Mouse (Mus musculus) midbrain, embryonic 14.5 days (tissue): ENCODE measurements at regions not wholly inside any gene's neighbourhood (a gene's known extent, or its start where the extent isn't known, plus 50 kb on each side); places are given as distances from the start of the nearest gene placed in this dataset.

Experiments
- ATAC-seq: fragments of 200-750 bp; cut with Nextera tagmentation; 2 replicates; pipeline ENCODE4 v1.8.0; 2017; ENCODE audit warnings: moderate number of reproducible peaks, moderate library complexity; ENCODE audit not compliant: low FRiP score, low TSS enrichment
- DNase-seq: peaks from one replicate; pipeline ENCODE4 v3.0.0-alpha.2; 2015
- H3K27ac ChIP-seq: fragments of 300-500 bp; sonication (generic); replicated peaks from 2 replicates; pipeline ENCODE4 v1.5.1; 2014; ENCODE audit warnings: mild to moderate bottlenecking, low read depth, low read length, moderate library complexity
- H3K27me3 ChIP-seq: fragments of 300-500 bp; sonication (generic); 2 replicates; pipeline ENCODE4 v1.6.1; 2014; ENCODE audit warnings: low read length, control low read depth, mixed read lengths; ENCODE audit not compliant: control insufficient read depth, insufficient read depth
- H3K36me3 ChIP-seq: fragments of 300-500 bp; sonication (generic); 2 replicates; pipeline ENCODE4 v1.6.1; 2014; ENCODE audit warnings: low read length, control low read depth; ENCODE audit not compliant: control insufficient read depth, insufficient read depth
- H3K4me1 ChIP-seq: fragments of 300-500 bp; sonication (generic); 2 replicates; pipeline ENCODE4 v1.6.1; 2014; ENCODE audit warnings: mild to moderate bottlenecking, antibody characterized with exemption, low read length, control low read depth; ENCODE audit not compliant: control insufficient read depth, insufficient read depth
- H3K4me2 ChIP-seq: fragments of 300-500 bp; sonication (generic); 2 replicates; pipeline ENCODE4 v1.6.1; 2014; ENCODE audit warnings: mild to moderate bottlenecking, low read length, moderate library complexity
- H3K4me3 ChIP-seq: fragments of 300-500 bp; sonication (generic); replicated peaks from 2 replicates; pipeline ENCODE4 v1.5.1; 2014; ENCODE audit warnings: low read depth, low read length
- H3K9ac ChIP-seq: fragments of 300-500 bp; sonication (generic); replicated peaks from 2 replicates; pipeline ENCODE4 v1.6.1; 2014; ENCODE audit warnings: mild to moderate bottlenecking, low read length, moderate library complexity
- H3K9me3 ChIP-seq: fragments of 300-500 bp; sonication (generic); 2 replicates; pipeline ENCODE4 v1.6.1; 2016; ENCODE audit warnings: low read length, control low read depth, mixed read lengths; ENCODE audit not compliant: control insufficient read depth
- WGBS: fragments of 180-500 bp; shearing (Covaris S2); extraction: QIAGEN DNeasy Blood & Tissue Kit; methylation state at CpG from one replicate; pipeline ENCODE4 v1.1.7; 2014; 5-methylcytosine and 5-hydroxymethylcytosine counted together

- no peaks in the 10 kb centered on the region for H3K9me3 ChIP-seq
- no peak overlapping the region for H3K4me3 ChIP-seq
- no peak overlapping the region for H3K4me2 ChIP-seq
- no peak for ATAC-seq
- no peaks in the 10 kb centered on the region for H3K4me1 ChIP-seq
- no peaks in the 10 kb centered on the region for H3K27me3 ChIP-seq
- 59% methylated on average over 8 of the region's 8 CpGs for WGBS
- H3K36me3 ChIP-seq, result no peaks in the 10 kb centered on the region
- no peak for DNase-seq
- no peak overlapping the region for H3K9ac ChIP-seq
- H3K27ac ChIP-seq, result no peak overlapping the region
These were observed 81.8 kb upstream of the Pcgf5 start for GRCm38 (mm10) chr19:36266346-36266745.

- no peak overlapping the region for H3K27ac ChIP-seq
- no peak overlapping the region for H3K4me3 ChIP-seq
- no peaks in the 10 kb centered on the region for H3K27me3 ChIP-seq
- no peaks in the 10 kb centered on the region for H3K9me3 ChIP-seq
- no peak overlapping the region for H3K9ac ChIP-seq
- no peak overlapping the region for H3K4me2 ChIP-seq
- DNase-seq (no peak), ATAC-seq (no peak)
- no peaks in the 10 kb centered on the region for H3K4me1 ChIP-seq
- no peaks in the 10 kb centered on the region for H3K36me3 ChIP-seq
- 17% methylated on average over 3 of the region's 3 CpGs for whole genome bisulfite sequencing
These were observed 74.6 kb upstream of the Pcgf5 start for GRCm38 (mm10) chr19:36273466-36273865.

- no peak for DNase-seq
- ATAC-seq, result no peak
- WGBS, result 92% methylated on average over 4 of the region's 4 CpGs
These were observed 62.6 kb upstream of the Pcgf5 start for GRCm38 (mm10) chr19:36285465-36285864.

GRCm38 (mm10) chr19:36290778-36291177, 57.3 kb upstream of the Pcgf5 start:
- no peaks in the 10 kb centered on the region for H3K36me3 ChIP-seq
- no peak overlapping the region for H3K4me3 ChIP-seq
- DNase-seq (no peak), ATAC-seq (no peak)
- no peak overlapping the region for H3K27ac ChIP-seq
- no peak overlapping the region for H3K9ac ChIP-seq
- 0 out of 2 replicates have a peak, but pooled peaks cover 2% of the 10 kb centered on the region for H3K9me3 ChIP-seq
- H3K4me1 ChIP-seq, result no peaks in the 10 kb centered on the region
- WGBS, result 83% methylated on average over 4 of the region's 4 CpGs
- H3K4me2 ChIP-seq, result no peak overlapping the region
- no peaks in the 10 kb centered on the region for H3K27me3 ChIP-seq

More at GRCm38 (mm10) chr19:36285465-36285864, 62.6 kb upstream of the Pcgf5 start:
- no peaks in the 10 kb centered on the region for H3K4me1 ChIP-seq
- H3K4me2 ChIP-seq, result no peak overlapping the region
- 0 out of 2 replicates have a peak, but pooled peaks cover 2% of the 10 kb centered on the region for H3K9me3 ChIP-seq
- H3K36me3 ChIP-seq, result no peaks in the 10 kb centered on the region
- no peak overlapping the region for H3K27ac ChIP-seq
- H3K27me3 ChIP-seq, result no peaks in the 10 kb centered on the region
- H3K9ac ChIP-seq, result no peak overlapping the region
- no peak overlapping the region for H3K4me3 ChIP-seq

GRCm38 (mm10) chr19:36293177-36293969, 54.7 kb upstream of the Pcgf5 start:
- DNase-seq (no peak), ATAC-seq (no peak)
- WGBS, result 65% methylated on average over 6 of the region's 6 CpGs
- Histone ChIP-seq H3K4me1 (no peaks in the 10 kb centered on the region), H3K9me3 (no peaks in the 10 kb centered on the region), H3K27ac (no peak overlapping the region), H3K9ac (no peak overlapping the region), H3K4me2 (no peak overlapping the region), H3K36me3 (no peaks in the 10 kb centered on the region), H3K4me3 (no peak overlapping the region), H3K27me3 (no peaks in the 10 kb centered on the region)
